In genomic region chr1:174103735-174104134, GRCm38 (mm10) we compare ENCODE assay signal across 16 mouse cellular contexts. TPM values are rescaled to one million over a fixed set of nuclear protein-coding genes. Genes with fewer than 3 reads are reported as not detected.
DNase-seq lines count a peak whose midpoint lies in the region; ATAC-seq and TF ChIP-seq lines count a peak whose summit lies in the region.
"Had no signal": no experiment of that assay in that cellular context is flagged by ENCODE, and none has a peak within 500 bp of the region (broad histone marks: within the 10 kb centered on the region; RNA-seq: fewer than 3 reads in every experiment).

No protein-coding gene starts in this region.

- DNase-seq in hindbrain, embryonic 14.5 days (ENCODE audit: low spot score), result peak; percentile 59
- DNase-seq in hindbrain, embryonic 10.5 days (ENCODE audit: low spot score), result no peak
- DNase-seq in midbrain, embryonic 14.5 days, result peak; percentile 61
- no peak for DNase-seq in midbrain, embryonic 10.5 days (ENCODE audit: low spot score)
- DNase-seq in brain, embryonic 14.5 days (ENCODE audit: low read depth), result peak; percentile 37
- DNase-seq in telencephalon, adult 2 months (ENCODE audit: low read depth, low spot score), result peak; percentile 8
- DNase-seq in left cerebral cortex, adult 8-10 months (ENCODE audit: low spot score in 2 of 2), result no peak
- DNase-seq in layer of hippocampus, postnatal 36 days, result no peak
- DNase-seq: right cerebral cortex, postnatal 4 days; thymus, adult 18-20 months had no signal

- 58% methylated on average over 2 of the region's 2 CpGs for WGBS in hindbrain, embryonic 14.5 days
- WGBS in hindbrain, embryonic 10.5 days, result 63% methylated on average over 2 of the region's 2 CpGs
- WGBS in midbrain, embryonic 14.5 days, result 63% methylated on average over 2 of the region's 2 CpGs
- 57% methylated on average over 2 of the region's 2 CpGs for WGBS in midbrain, embryonic 10.5 days

- TF ChIP-seq POLR2A in brain, embryonic 14.5 days (IDR thresholded peaks at IDR 0.05; ENCODE audit: borderline replicate concordance, extremely low read depth, insufficient read depth, insufficient read length, poor library complexity, severe bottlenecking), result no peak

- ATAC-seq in hindbrain, embryonic 14.5 days (ENCODE audit: low FRiP score), result no peak
- no peak for ATAC-seq in midbrain, embryonic 14.5 days (ENCODE audit: low FRiP score, low TSS enrichment)
- ATAC-seq: forebrain, embryonic 13.5 days; liver, embryonic 12.5 days had no signal

- H3K27ac ChIP-seq in hindbrain, embryonic 14.5 days, result no peak overlapping the region
- H3K27ac ChIP-seq in hindbrain, embryonic 10.5 days, result no peak overlapping the region
- no peak overlapping the region for H3K27ac ChIP-seq in midbrain, embryonic 14.5 days (replicated peaks; ENCODE audit: low read depth, low read length)
- H3K27ac ChIP-seq in midbrain, embryonic 10.5 days (replicated peaks), result no peak overlapping the region
- H3K27ac ChIP-seq: forebrain, embryonic 13.5 days; liver, embryonic 12.5 days had no signal

- no peak overlapping the region for H3K9ac ChIP-seq in hindbrain, embryonic 14.5 days
- no peak overlapping the region for H3K9ac ChIP-seq in midbrain, embryonic 14.5 days (replicated peaks; ENCODE audit: low read length)
- H3K9ac ChIP-seq: forebrain, embryonic 13.5 days; liver, embryonic 12.5 days had no signal

- no peak overlapping the region for H3K4me2 ChIP-seq in hindbrain, embryonic 14.5 days (replicated peaks)
- no peak overlapping the region for H3K4me2 ChIP-seq in midbrain, embryonic 14.5 days (ENCODE audit: low read length)
- H3K4me2 ChIP-seq: forebrain, embryonic 13.5 days; heart, embryonic 11.5 days; liver, embryonic 12.5 days had no signal

- no peaks in the 10 kb centered on the region for H3K9me3 ChIP-seq in hindbrain, embryonic 14.5 days (ENCODE audit: control insufficient read depth, low read length)
- no peaks in the 10 kb centered on the region for H3K9me3 ChIP-seq in hindbrain, embryonic 10.5 days
- no peaks in the 10 kb centered on the region for H3K9me3 ChIP-seq in midbrain, embryonic 14.5 days (ENCODE audit: control insufficient read depth, low read length)
- H3K9me3 ChIP-seq in midbrain, embryonic 10.5 days (replicated peaks), result no peaks in the 10 kb centered on the region
- H3K9me3 ChIP-seq: forebrain, embryonic 13.5 days; liver, embryonic 12.5 days had no signal

- H3K4me3 ChIP-seq in hindbrain, embryonic 14.5 days (replicated peaks; ENCODE audit: low read length), result no peak overlapping the region
- H3K4me3 ChIP-seq in hindbrain, embryonic 10.5 days, result no peak overlapping the region
- no peak overlapping the region for H3K4me3 ChIP-seq in midbrain, embryonic 14.5 days (replicated peaks; ENCODE audit: low read depth, low read length)
- H3K4me3 ChIP-seq in midbrain, embryonic 10.5 days, result no peak overlapping the region
- H3K4me3 ChIP-seq: forebrain, embryonic 13.5 days; liver, embryonic 12.5 days had no signal

- no peaks in the 10 kb centered on the region for H3K27me3 ChIP-seq in hindbrain, embryonic 14.5 days (ENCODE audit: control insufficient read depth, insufficient read depth, low read length)
- H3K27me3 ChIP-seq in hindbrain, embryonic 10.5 days (ENCODE audit: insufficient read depth, poor library complexity, severe bottlenecking), result no peaks in the 10 kb centered on the region
- H3K27me3 ChIP-seq in midbrain, embryonic 14.5 days (ENCODE audit: control insufficient read depth, insufficient read depth, low read length), result no peaks in the 10 kb centered on the region
- no peaks in the 10 kb centered on the region for H3K27me3 ChIP-seq in midbrain, embryonic 10.5 days (ENCODE audit: low read depth, poor library complexity, severe bottlenecking)
- H3K27me3 ChIP-seq: forebrain, embryonic 13.5 days; liver, embryonic 12.5 days had no signal

- TF ChIP-seq CTCF in brain, embryonic 14.5 days (IDR thresholded peaks at IDR 0.05; ENCODE audit: borderline replicate concordance, extremely low read depth, insufficient read depth, insufficient read length), result no peak

- H3K4me1 ChIP-seq in hindbrain, embryonic 14.5 days (replicated peaks; ENCODE audit: control insufficient read depth, insufficient read depth, low read length), result no peaks in the 10 kb centered on the region
- H3K4me1 ChIP-seq in hindbrain, embryonic 10.5 days (replicated peaks), result no peaks in the 10 kb centered on the region
- no peaks in the 10 kb centered on the region for H3K4me1 ChIP-seq in midbrain, embryonic 14.5 days (ENCODE audit: control insufficient read depth, insufficient read depth, low read length)
- no peaks in the 10 kb centered on the region for H3K4me1 ChIP-seq in midbrain, embryonic 10.5 days
- H3K4me1 ChIP-seq: forebrain, embryonic 13.5 days; liver, embryonic 12.5 days had no signal

- H3K36me3 ChIP-seq in hindbrain, embryonic 14.5 days (replicated peaks; ENCODE audit: control insufficient read depth, insufficient read depth), result no peaks in the 10 kb centered on the region
- H3K36me3 ChIP-seq in hindbrain, embryonic 10.5 days, result no peaks in the 10 kb centered on the region
- no peaks in the 10 kb centered on the region for H3K36me3 ChIP-seq in midbrain, embryonic 14.5 days (ENCODE audit: control insufficient read depth, insufficient read depth, low read length)
- H3K36me3 ChIP-seq in midbrain, embryonic 10.5 days, result no peaks in the 10 kb centered on the region
- H3K36me3 ChIP-seq: liver, embryonic 12.5 days had no signal

RNA-seq across cellular contexts. Expression of gene Olfr427, which starts 7.0 kb away (rescaled TPM):
- polyA plus RNA-seq in hindbrain, embryonic 14.5 days (2014; fragmentation: Nextera tagmentation; extraction: Ambion mirVana), result not detected in 2 replicates
- not detected in 2 replicates for polyA plus RNA-seq in hindbrain, embryonic 10.5 days (2016; fragmentation: Nextera tagmentation; extraction: Ambion mirVana)
- polyA plus RNA-seq in midbrain, embryonic 14.5 days (2014; fragmentation: Nextera tagmentation; extraction: Ambion mirVana), result not detected in 2 replicates
- polyA plus RNA-seq in midbrain, embryonic 10.5 days (2016; fragmentation: Nextera tagmentation; extraction: Ambion mirVana), result not detected in 2 replicates
- polyA plus RNA-seq in brain, embryonic 14.5 days (2012; rRNA removed), result not detected in 2 replicates
- not detected for total RNA-seq in left cerebral cortex, adult 8-10 months (2022)
- not detected for total RNA-seq in layer of hippocampus, postnatal 36 days (2021)
- total RNA-seq: layer of hippocampus, adult 18-20 months had no signal
- polyA plus RNA-seq: cortical plate, adult 2 months; forebrain, embryonic 13.5 days; heart, embryonic 11.5 days; liver, embryonic 12.5 days; neural tube, embryonic 14.5 days had no signal

RNA-seq across cellular contexts. Expression of gene Olfr231, which starts 17.2 kb away (rescaled TPM):
- not detected in 2 replicates for polyA plus RNA-seq in hindbrain, embryonic 14.5 days (2014; fragmentation: Nextera tagmentation; extraction: Ambion mirVana)
- not detected in 2 replicates for polyA plus RNA-seq in hindbrain, embryonic 10.5 days (2016; fragmentation: Nextera tagmentation; extraction: Ambion mirVana)
- not detected in 2 replicates for polyA plus RNA-seq in midbrain, embryonic 14.5 days (2014; fragmentation: Nextera tagmentation; extraction: Ambion mirVana)
- polyA plus RNA-seq in midbrain, embryonic 10.5 days (2016; fragmentation: Nextera tagmentation; extraction: Ambion mirVana), result not detected in 2 replicates
- polyA plus RNA-seq in brain, embryonic 14.5 days (2012; rRNA removed), result not detected in 2 replicates
- not detected for total RNA-seq in left cerebral cortex, adult 8-10 months (2022)
- total RNA-seq in layer of hippocampus, postnatal 36 days (2021), result not detected
- total RNA-seq: layer of hippocampus, adult 18-20 months had no signal
- polyA plus RNA-seq: cortical plate, adult 2 months; forebrain, embryonic 13.5 days; heart, embryonic 11.5 days; liver, embryonic 12.5 days; neural tube, embryonic 14.5 days had no signal

RNA-seq across cellular contexts. Expression of gene Olfr429, which starts 19.6 kb away (rescaled TPM):
- polyA plus RNA-seq in hindbrain, embryonic 14.5 days (2014; fragmentation: Nextera tagmentation; extraction: Ambion mirVana), result not detected in 2 replicates
- not detected in 2 replicates for polyA plus RNA-seq in hindbrain, embryonic 10.5 days (2016; fragmentation: Nextera tagmentation; extraction: Ambion mirVana)
- not detected in 2 replicates for polyA plus RNA-seq in midbrain, embryonic 14.5 days (2014; fragmentation: Nextera tagmentation; extraction: Ambion mirVana)
- not detected in 2 replicates for polyA plus RNA-seq in midbrain, embryonic 10.5 days (2016; fragmentation: Nextera tagmentation; extraction: Ambion mirVana)
- not detected in 2 replicates for polyA plus RNA-seq in brain, embryonic 14.5 days (2012; rRNA removed)
- not detected for total RNA-seq in left cerebral cortex, adult 8-10 months (2022)
- total RNA-seq in layer of hippocampus, postnatal 36 days (2021), result not detected
- total RNA-seq: layer of hippocampus, adult 18-20 months had no signal
- polyA plus RNA-seq: cortical plate, adult 2 months; forebrain, embryonic 13.5 days; heart, embryonic 11.5 days; liver, embryonic 12.5 days; neural tube, embryonic 14.5 days had no signal

RNA-seq across cellular contexts. Expression of gene Olfr424, which starts 27.6 kb away (rescaled TPM):
- not detected in 2 replicates for polyA plus RNA-seq in hindbrain, embryonic 14.5 days (2014; fragmentation: Nextera tagmentation; extraction: Ambion mirVana)
- not detected in 2 replicates for polyA plus RNA-seq in hindbrain, embryonic 10.5 days (2016; fragmentation: Nextera tagmentation; extraction: Ambion mirVana)
- polyA plus RNA-seq in midbrain, embryonic 14.5 days (2014; fragmentation: Nextera tagmentation; extraction: Ambion mirVana), result not detected in 2 replicates
- polyA plus RNA-seq in midbrain, embryonic 10.5 days (2016; fragmentation: Nextera tagmentation; extraction: Ambion mirVana), result not detected in 2 replicates
- polyA plus RNA-seq in brain, embryonic 14.5 days (2012; rRNA removed), result not detected in 2 replicates
- total RNA-seq in left cerebral cortex, adult 8-10 months (2022), result not detected
- not detected for total RNA-seq in layer of hippocampus, postnatal 36 days (2021)
- total RNA-seq: layer of hippocampus, adult 18-20 months had no signal
- polyA plus RNA-seq: cortical plate, adult 2 months; forebrain, embryonic 13.5 days; heart, embryonic 11.5 days; liver, embryonic 12.5 days; neural tube, embryonic 14.5 days had no signal

RNA-seq across cellular contexts. Expression of gene Olfr430, which starts 37.3 kb away (rescaled TPM):
- not detected in 2 replicates for polyA plus RNA-seq in hindbrain, embryonic 14.5 days (2014; fragmentation: Nextera tagmentation; extraction: Ambion mirVana)
- not detected in 2 replicates for polyA plus RNA-seq in hindbrain, embryonic 10.5 days (2016; fragmentation: Nextera tagmentation; extraction: Ambion mirVana)
- not detected in 2 replicates for polyA plus RNA-seq in midbrain, embryonic 14.5 days (2014; fragmentation: Nextera tagmentation; extraction: Ambion mirVana)
- not detected in 2 replicates for polyA plus RNA-seq in midbrain, embryonic 10.5 days (2016; fragmentation: Nextera tagmentation; extraction: Ambion mirVana)
- polyA plus RNA-seq in brain, embryonic 14.5 days (2012; rRNA removed), result not detected in 2 replicates
- total RNA-seq in left cerebral cortex, adult 8-10 months (2022), result not detected
- total RNA-seq in layer of hippocampus, postnatal 36 days (2021), result not detected
- total RNA-seq: layer of hippocampus, adult 18-20 months had no signal
- polyA plus RNA-seq: cortical plate, adult 2 months; forebrain, embryonic 13.5 days; heart, embryonic 11.5 days; liver, embryonic 12.5 days; neural tube, embryonic 14.5 days had no signal

Comparison
In these comparisons a context has a peak if more than half of its experiments do, and no peak if none do; other contexts are left out.
1. DNase-seq: peak in hindbrain, embryonic 14.5 days (single experiment), midbrain, embryonic 14.5 days (single experiment), brain, embryonic 14.5 days (single experiment) and telencephalon, adult 2 months (single experiment); none in hindbrain, embryonic 10.5 days (single experiment), midbrain, embryonic 10.5 days (single experiment), left cerebral cortex, adult 8-10 months (0 of 2) and layer of hippocampus, postnatal 36 days (0 of 2).